In genomic region chr13:45576185-45576584, GRCm38 (mm10) we compare ENCODE assay signal across 8 mouse cellular contexts.
DNase-seq lines count a peak whose midpoint lies in the region; ATAC-seq and TF ChIP-seq lines count a peak whose summit lies in the region.

No protein-coding gene starts in this region.

- ATAC-seq in intestine, embryonic 15.5 days: 0 out of 2 replicates have a peak, but pooled peaks have one; percentile 36

- H3K36me3 ChIP-seq in intestine, embryonic 15.5 days: no peaks in the 10 kb centered on the region

- TF ChIP-seq CTCF in lung, adult 2 months (IDR thresholded peaks at IDR 0.05; ENCODE audit: insufficient read depth, low read length): no peak

- 40% methylated on average over 4 of the region's 4 CpGs for WGBS in lung, adult 2 months
- WGBS in intestine, embryonic 15.5 days: 70% methylated on average over 4 of the region's 4 CpGs

- no peak for TF ChIP-seq POLR2A in lung, adult 2 months (IDR thresholded peaks at IDR 0.05; ENCODE audit: borderline replicate concordance, extremely low read depth, low read depth, low read length)

- no peak overlapping the region for H3K4me2 ChIP-seq in intestine, embryonic 15.5 days (replicated peaks)

- H3K4me3 ChIP-seq in lung, adult 2 months (replicated peaks; ENCODE audit: extremely low read depth, low read depth, low read length): no peak overlapping the region
- no peak overlapping the region for H3K4me3 ChIP-seq in intestine, embryonic 15.5 days (replicated peaks)

- H3K27ac ChIP-seq in intestine, embryonic 15.5 days: peak overlapping the region; percentile 63; the same call in 1 of the 2 replicates

- H3K9me3 ChIP-seq in intestine, embryonic 15.5 days: no peaks in the 10 kb centered on the region

- no peak overlapping the region for H3K9ac ChIP-seq in intestine, embryonic 15.5 days

- H3K4me1 ChIP-seq in lung, adult 2 months (ENCODE audit: control insufficient read depth, insufficient read depth, low read length): peaks cover 6% of the 10 kb centered on the region
- H3K4me1 ChIP-seq in intestine, embryonic 15.5 days (replicated peaks): peaks cover 6% of the 10 kb centered on the region

- DNase-seq in lung, adult 18-20 months: peak; percentile 40 to 50
- DNase-seq in lung, adult 2 months: no peak
- DNase-seq in gastrocnemius, postnatal 36 days: peak; percentile 64 to 84
- DNase-seq in lung, postnatal 14 days: peak; percentile 79
- DNase-seq in retina, postnatal 1 day: no peak
- no peak for DNase-seq in left cerebral cortex, postnatal 25 days (ENCODE audit: low spot score in 2 of 2)
- DNase-seq in cerebellum, adult 9-10 months: no peak

- intact Hi-C loops in gastrocnemius, postnatal 36 days (cut with DNase I): loop anchor here (10.0 kb wide), 1 partner anchor 679 kb away; no protein-coding TSS in a partner anchor
- intact Hi-C loops in left cerebral cortex, postnatal 25 days (cut with DNase I): no loop called here

- H3K27me3 ChIP-seq in intestine, embryonic 15.5 days (replicated peaks): no peaks in the 10 kb centered on the region

Comparison
In these comparisons a context has a peak if more than half of its experiments do, and no peak if none do; other contexts are left out.
1. DNase-seq: peak in lung, adult 18-20 months (2 of 2), gastrocnemius, postnatal 36 days (2 of 2) and lung, postnatal 14 days (single experiment); none in lung, adult 2 months (single experiment), retina, postnatal 1 day (single experiment), left cerebral cortex, postnatal 25 days (0 of 2) and cerebellum, adult 9-10 months (single experiment).